Mouse (Mus musculus) heart, embryonic 13.5 days (tissue): ENCODE measurements around the gene Gins1. TPM values are rescaled to one million over a fixed set of nuclear protein-coding genes. Genes with fewer than 3 reads are reported as not detected.

ENCODE experiments used
- ATAC-seq: fragments of 200-750 bp; cut with Nextera tagmentation; 2 replicates; pipeline ENCODE4 v1.8.0; 2017; ENCODE audit warnings: moderate TSS enrichment; ENCODE audit not compliant: insufficient number of reproducible peaks, low FRiP score, low TSS enrichment; ENCODE audit errors: extremely low read depth
- H3K27ac ChIP-seq: fragments of 300-500 bp; sonication (generic); replicated peaks from 2 replicates; pipeline ENCODE4 v1.5.1; 2015; ENCODE audit warnings: moderate library complexity, mild to moderate bottlenecking, inconsistent platforms
- H3K27me3 ChIP-seq: fragments of 300-500 bp; sonication (generic); replicated peaks from 2 replicates; pipeline ENCODE4 v1.6.1; 2015; ENCODE audit warnings: mild to moderate bottlenecking, inconsistent platforms
- H3K36me3 ChIP-seq: fragments of 300-500 bp; sonication (generic); 2 replicates; pipeline ENCODE4 v1.6.1; 2015; ENCODE audit warnings: mild to moderate bottlenecking, inconsistent platforms
- H3K4me1 ChIP-seq: fragments of 300-500 bp; sonication (generic); 2 replicates; pipeline ENCODE4 v1.6.1; 2015; ENCODE audit warnings: inconsistent platforms
- H3K4me2 ChIP-seq: fragments of 300-500 bp; sonication (generic); 2 replicates; pipeline ENCODE4 v1.6.1; 2015; ENCODE audit warnings: inconsistent platforms, mild to moderate bottlenecking, moderate library complexity
- H3K4me3 ChIP-seq: fragments of 300-500 bp; sonication (generic); 2 replicates; pipeline ENCODE4 v1.5.1; 2015; ENCODE audit warnings: moderate library complexity, mild to moderate bottlenecking, inconsistent platforms
- H3K9ac ChIP-seq: fragments of 300-500 bp; sonication (generic); 2 replicates; pipeline ENCODE4 v1.6.1; 2015; ENCODE audit warnings: inconsistent platforms, mild to moderate bottlenecking, moderate library complexity
- H3K9me3 ChIP-seq: fragments of 300-500 bp; sonication (generic); 2 replicates; pipeline ENCODE4 v1.6.1; 2016; ENCODE audit warnings: inconsistent platforms
- WGBS: fragments of 180-500 bp; shearing (Covaris S2); methylation state at CpG from one replicate; pipeline ENCODE4 v1.1.7; 2015; ENCODE audit warnings: mixed read lengths; 5-methylcytosine and 5-hydroxymethylcytosine counted together
- polyA plus RNA-seq: library from polyadenylated mRNA; unstranded; fragments of >200 nt; fragmentation: Nextera tagmentation; extraction: Ambion mirVana; gene quantifications from 2 replicates; pipeline ENCODE4 v1.2.1, GENCODE M21; 2015

The Gins1 gene
- polyA plus RNA-seq, 1 experiment from 2014 or later: 29.3 TPM

DNA sequence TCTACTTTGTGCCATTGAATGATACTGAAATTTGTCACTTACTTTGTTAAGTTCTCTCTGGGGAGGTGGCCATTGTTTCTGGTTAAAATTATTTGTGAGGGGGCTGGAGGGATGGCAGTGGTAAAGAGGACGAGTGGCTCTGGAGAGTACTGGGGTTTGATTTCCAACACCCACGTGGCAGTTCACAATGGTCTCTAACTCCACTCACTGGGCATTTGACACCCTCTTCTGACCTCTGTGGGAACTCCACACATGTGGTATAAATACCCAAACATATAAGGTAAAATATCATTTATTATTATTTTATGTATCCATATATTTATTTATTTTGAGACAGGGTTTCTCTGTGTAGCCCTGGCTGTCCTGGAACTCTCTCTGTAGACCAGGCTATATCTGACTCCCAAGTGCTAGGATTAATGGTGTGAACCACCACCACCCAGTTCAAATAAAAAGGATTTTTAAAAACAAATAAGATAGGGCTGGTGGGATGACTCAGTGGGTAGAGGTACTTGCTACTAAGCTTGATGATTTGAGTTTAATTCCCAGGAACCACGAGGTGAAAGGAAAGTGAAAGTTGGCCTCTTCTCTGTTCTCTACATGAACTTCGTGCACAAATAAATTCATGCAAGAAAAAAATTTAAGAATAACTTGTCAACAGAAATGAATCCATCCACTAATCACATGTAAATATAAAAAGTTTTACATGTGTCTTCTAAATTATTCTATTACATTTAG is 9.7 kb downstream of the Gins1 start:
- no peak for ATAC-seq

DNA sequence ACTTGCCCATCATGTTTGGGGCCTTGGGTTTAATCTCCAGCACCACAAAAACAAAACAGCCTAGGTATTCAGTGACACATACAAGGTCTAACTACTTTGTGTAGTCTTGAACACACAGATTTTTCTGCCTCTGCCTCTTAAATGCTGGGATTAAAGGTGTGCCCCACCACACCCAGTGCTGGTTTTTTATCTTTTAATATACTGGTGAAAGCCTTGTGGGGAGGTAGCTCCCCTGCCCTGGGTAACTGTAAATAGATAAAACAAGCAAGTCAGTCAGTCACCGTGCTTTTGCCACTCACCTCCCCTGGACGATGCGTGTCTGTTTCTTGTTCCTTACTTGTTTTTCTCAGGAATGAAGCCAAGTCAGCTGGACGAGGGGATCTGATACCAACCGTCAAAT is 10.6 kb downstream of the Gins1 start:
- no peak for ATAC-seq
- Histone ChIP-seq H3K4me3 (no peak overlapping the region), H3K27ac (no peak overlapping the region), H3K9me3 (no peaks in the 10 kb centered on the region), H3K36me3 (peaks cover 41% of the 10 kb centered on the region), H3K4me1 (no peaks in the 10 kb centered on the region), H3K9ac (no peak overlapping the region), H3K4me2 (no peak overlapping the region), H3K27me3 (no peaks in the 10 kb centered on the region)
- WGBS: 70% methylated on average over 5 of the region's 5 CpGs

More for the DNA sequence above, 9.7 kb downstream of the Gins1 start:
- Histone ChIP-seq H3K9ac (no peak overlapping the region), H3K27me3 (no peaks in the 10 kb centered on the region), H3K36me3 (peaks cover 37% of the 10 kb centered on the region), H3K9me3 (no peaks in the 10 kb centered on the region), H3K27ac (no peak overlapping the region), H3K4me3 (no peak overlapping the region), H3K4me1 (peaks cover 7% of the 10 kb centered on the region), H3K4me2 (no peak overlapping the region)
- WGBS: 78% methylated on average over 4 of the region's 4 CpGs

DNA sequence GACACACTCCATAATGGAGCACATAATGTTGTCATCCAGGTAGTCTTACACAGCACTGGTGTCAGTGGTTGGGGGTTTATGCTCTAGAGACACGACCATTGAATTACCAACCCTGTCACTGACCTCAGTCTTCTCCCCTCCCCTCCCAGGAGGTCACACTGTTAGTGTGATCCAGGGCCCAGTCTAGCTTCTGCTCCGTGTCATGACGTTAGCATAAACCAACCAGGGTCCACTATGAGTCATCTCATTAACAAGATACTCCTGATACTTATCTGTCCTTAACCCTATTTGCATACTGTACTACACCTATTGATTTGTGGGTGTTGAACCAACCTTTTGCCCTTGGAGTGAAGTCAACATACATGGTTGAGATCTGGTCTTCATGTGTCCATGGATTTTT is 13.5 kb downstream of the Gins1 start:
- WGBS: 85% methylated on average over 3 of the region's 3 CpGs
- Histone ChIP-seq H3K9ac (no peak overlapping the region), H3K4me1 (peaks cover 13% of the 10 kb centered on the region; the same call in 1 of the 2 replicates), H3K36me3 (peaks cover 50% of the 10 kb centered on the region), H3K4me3 (no peak overlapping the region), H3K9me3 (no peaks in the 10 kb centered on the region), H3K27me3 (no peaks in the 10 kb centered on the region), H3K4me2 (no peak overlapping the region), H3K27ac (no peak overlapping the region)
- ATAC-seq: no peak

DNA sequence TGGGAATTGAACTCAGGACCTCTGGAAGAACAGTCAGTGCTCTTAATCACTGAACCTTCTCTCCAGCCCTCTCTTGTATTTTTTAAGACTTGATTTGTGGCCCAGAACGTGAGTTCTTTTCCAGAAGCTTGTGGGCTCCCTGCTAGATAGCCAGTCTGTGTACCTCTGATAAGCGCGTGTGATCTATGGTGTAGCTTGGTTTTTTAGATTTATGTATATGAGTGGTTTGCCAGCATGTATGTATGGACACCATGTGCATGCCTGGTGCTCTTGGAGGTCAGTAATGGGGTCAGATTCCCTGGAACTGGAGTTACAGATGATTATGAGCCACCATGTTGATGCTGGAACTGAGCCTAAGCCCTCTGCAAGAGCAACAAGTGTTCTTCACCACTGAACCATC is 15.3 kb downstream of the Gins1 start:
- no peaks in the 10 kb centered on the region for H3K9me3 ChIP-seq
- ATAC-seq: no peak
- WGBS: 87% methylated on average over 3 of the region's 3 CpGs
- no peaks in the 10 kb centered on the region for H3K27me3 ChIP-seq
- no peak overlapping the region for H3K4me2 ChIP-seq
- peaks cover 47% of the 10 kb centered on the region for H3K36me3 ChIP-seq
- H3K27ac ChIP-seq: no peak overlapping the region
- no peak overlapping the region for H3K9ac ChIP-seq
- H3K4me1 ChIP-seq: peaks cover 15% of the 10 kb centered on the region; the same call in 1 of the 2 replicates
- no peak overlapping the region for H3K4me3 ChIP-seq

DNA sequence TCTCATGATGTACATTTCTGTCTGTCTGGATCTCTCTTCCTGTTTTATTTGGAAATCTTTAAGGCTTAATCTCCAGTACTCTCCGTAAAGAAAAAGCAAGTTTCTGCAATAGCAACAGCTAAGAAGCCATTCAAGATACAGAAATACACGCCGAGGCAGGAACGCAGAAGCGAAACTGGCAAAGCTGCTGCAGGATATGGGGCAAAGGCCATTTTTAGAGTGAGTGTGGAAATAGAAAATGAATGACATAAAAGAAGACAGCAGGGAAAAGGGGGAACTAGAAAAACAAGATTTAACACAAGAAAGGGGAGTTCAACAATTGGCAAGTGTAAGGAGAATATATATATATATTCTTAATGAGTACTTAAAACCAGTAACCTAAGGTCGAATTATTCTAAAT is 16.5 kb downstream of the Gins1 start:
- ATAC-seq: no peak
- peaks cover 15% of the 10 kb centered on the region; the same call in 1 of the 2 replicates for H3K4me1 ChIP-seq
- H3K27ac ChIP-seq: peak overlapping the region; percentile 36; the same call in 1 of the 2 replicates
- H3K4me2 ChIP-seq: no peak overlapping the region
- 71% methylated on average over 6 of the region's 6 CpGs for WGBS
- H3K36me3 ChIP-seq: peaks cover 50% of the 10 kb centered on the region
- no peaks in the 10 kb centered on the region for H3K27me3 ChIP-seq
- H3K4me3 ChIP-seq: no peak overlapping the region
- H3K9me3 ChIP-seq: no peaks in the 10 kb centered on the region
- no peak overlapping the region for H3K9ac ChIP-seq

DNA sequence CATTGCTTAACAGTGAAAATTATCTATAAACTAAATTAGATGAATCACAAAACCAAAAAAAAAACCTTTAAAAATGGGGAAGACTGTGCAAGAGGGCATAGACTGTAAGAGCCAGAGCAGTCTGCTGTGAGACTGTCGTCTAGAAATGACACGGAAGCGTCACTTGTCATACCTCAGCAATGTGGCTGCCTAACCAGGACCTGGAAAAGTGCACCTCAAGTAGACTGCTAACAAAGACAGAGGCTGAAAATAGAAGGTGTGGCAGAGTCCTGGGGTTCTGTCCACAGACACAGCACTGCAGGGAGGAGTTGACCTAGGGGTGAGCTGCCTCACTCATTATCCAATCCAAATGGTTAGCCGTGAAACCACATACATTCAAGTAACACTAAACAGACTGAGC is 17.0 kb downstream of the Gins1 start:
- peak overlapping the region; percentile 50; the same call in 1 of the 2 replicates for H3K27ac ChIP-seq
- WGBS: 47% methylated on average over 4 of the region's 4 CpGs
- no peaks in the 10 kb centered on the region for H3K9me3 ChIP-seq
- no peak overlapping the region for H3K4me2 ChIP-seq
- peaks cover 15% of the 10 kb centered on the region; the same call in 1 of the 2 replicates for H3K4me1 ChIP-seq
- peaks cover 50% of the 10 kb centered on the region for H3K36me3 ChIP-seq
- H3K27me3 ChIP-seq: no peaks in the 10 kb centered on the region
- ATAC-seq: no peak
- H3K4me3 ChIP-seq: no peak overlapping the region
- H3K9ac ChIP-seq: no peak overlapping the region

DNA sequence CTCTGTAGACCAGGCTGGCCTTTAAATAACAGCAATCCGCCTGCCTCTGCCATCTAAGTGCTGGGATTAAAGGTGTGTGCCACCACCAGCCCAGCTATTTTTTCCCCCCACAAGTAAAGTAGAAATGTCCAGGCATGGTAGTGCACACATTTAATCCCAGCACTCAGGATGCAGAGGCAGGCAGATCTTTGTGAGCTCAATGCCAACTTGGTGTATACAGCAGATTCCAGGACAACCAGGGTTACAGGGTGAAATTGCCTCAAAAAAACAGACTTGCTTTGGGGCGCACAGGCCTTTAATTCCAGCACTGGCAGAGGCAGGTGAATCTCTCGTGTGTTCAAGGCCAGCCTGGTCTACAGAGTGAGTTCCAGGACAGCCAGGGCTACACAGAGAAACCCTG is 17.8 kb downstream of the Gins1 start:
- Histone ChIP-seq H3K4me3 (no peak overlapping the region), H3K9ac (no peak overlapping the region), H3K27ac (no peak overlapping the region), H3K4me1 (peaks cover 15% of the 10 kb centered on the region; the same call in 1 of the 2 replicates), H3K36me3 (peaks cover 52% of the 10 kb centered on the region), H3K4me2 (no peak overlapping the region), H3K27me3 (no peaks in the 10 kb centered on the region), H3K9me3 (no peaks in the 10 kb centered on the region)
- WGBS: 75% methylated on average over 3 of the region's 3 CpGs
- ATAC-seq: no peak

DNA sequence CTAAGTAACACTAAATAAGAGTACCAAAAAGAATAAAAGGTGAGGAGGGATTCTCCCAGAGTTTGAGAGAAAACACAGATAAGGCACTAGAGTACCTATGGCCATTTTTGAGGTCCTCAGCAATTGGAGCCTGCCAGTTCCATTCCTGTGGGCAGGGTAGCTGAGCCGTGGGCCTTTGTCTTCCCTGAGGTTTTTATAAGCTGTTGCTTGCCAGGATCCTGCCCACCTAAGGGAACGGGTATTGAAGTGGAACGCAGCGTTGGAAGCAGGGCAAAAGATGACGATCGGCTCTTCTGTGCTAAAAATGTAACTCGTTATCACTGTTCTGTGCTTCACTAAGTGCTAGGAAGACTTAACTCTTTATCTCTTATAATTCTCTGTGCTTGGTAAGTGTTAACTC is 18.3 kb downstream of the Gins1 start:
- Histone ChIP-seq H3K4me1 (peaks cover 15% of the 10 kb centered on the region; the same call in 1 of the 2 replicates), H3K4me3 (no peak overlapping the region), H3K9ac (peak overlapping the region; percentile 28; the same call in 1 of the 2 replicates), H3K27me3 (no peaks in the 10 kb centered on the region), H3K27ac (no peak overlapping the region; the same call in 1 of the 2 replicates), H3K9me3 (no peaks in the 10 kb centered on the region), H3K4me2 (no peak overlapping the region), H3K36me3 (peaks cover 49% of the 10 kb centered on the region)
- no peak for ATAC-seq
- WGBS: 37% methylated on average over 7 of the region's 7 CpGs

GRCm38 (mm10) chr2:150927038-150927720 is 22.0 kb downstream of the Gins1 start:
- H3K4me2 ChIP-seq: no peak overlapping the region
- no peak for ATAC-seq
- no peak overlapping the region for H3K4me3 ChIP-seq
- no peaks in the 10 kb centered on the region for H3K27me3 ChIP-seq
- H3K27ac ChIP-seq: no peak overlapping the region
- H3K4me1 ChIP-seq: peaks cover 10% of the 10 kb centered on the region; the same call in 1 of the 2 replicates
- WGBS: 92% methylated on average over 11 of the region's 11 CpGs
- no peak overlapping the region for H3K9ac ChIP-seq
- no peaks in the 10 kb centered on the region for H3K9me3 ChIP-seq
- H3K36me3 ChIP-seq: peaks cover 68% of the 10 kb centered on the region

DNA sequence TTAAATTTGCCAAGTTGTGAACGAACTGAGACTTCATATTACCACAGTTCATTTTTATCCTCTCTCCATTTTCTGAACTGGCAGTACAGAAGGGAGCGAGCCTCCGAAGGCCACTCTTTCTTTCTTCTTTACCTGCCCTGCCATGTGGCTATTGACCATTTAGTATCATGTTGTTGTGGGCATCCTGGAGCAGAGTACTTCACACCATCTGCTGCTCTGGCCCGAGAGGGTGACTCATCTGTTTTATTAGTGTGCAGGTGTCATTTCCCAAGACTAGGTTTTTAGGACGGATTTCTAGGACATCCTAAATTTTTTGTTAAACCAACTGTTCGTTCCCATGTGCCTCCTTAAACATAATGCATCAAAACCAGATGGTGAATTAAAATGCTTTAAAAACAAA is 24.0 kb downstream of the Gins1 start:
- H3K4me2 ChIP-seq: no peak overlapping the region
- 85% methylated on average over 6 of the region's 6 CpGs for WGBS
- ATAC-seq: no peak
- H3K9me3 ChIP-seq: no peaks in the 10 kb centered on the region
- H3K27me3 ChIP-seq: no peaks in the 10 kb centered on the region
- no peaks in the 10 kb centered on the region for H3K4me1 ChIP-seq
- H3K9ac ChIP-seq: no peak overlapping the region
- no peak overlapping the region for H3K27ac ChIP-seq
- H3K36me3 ChIP-seq: peaks cover 78% of the 10 kb centered on the region
- no peak overlapping the region for H3K4me3 ChIP-seq

GRCm38 (mm10) chr2:150930806-150931205 is 25.6 kb downstream of the Gins1 start:
- ATAC-seq: no peak
- Histone ChIP-seq H3K9me3 (no peaks in the 10 kb centered on the region), H3K4me3 (no peak overlapping the region), H3K36me3 (peaks cover 85% of the 10 kb centered on the region), H3K27ac (no peak overlapping the region), H3K9ac (no peak overlapping the region), H3K4me2 (no peak overlapping the region), H3K27me3 (no peaks in the 10 kb centered on the region), H3K4me1 (no peaks in the 10 kb centered on the region)
- WGBS: 51% methylated on average over 3 of the region's 3 CpGs
